Mouse (Mus musculus) hindbrain, embryonic 13.5 days (tissue): ENCODE data around the gene Gucy1b1. TPM values are rescaled to one million over a fixed set of nuclear protein-coding genes. Genes with fewer than 3 reads are reported as not detected.

Experiments
- microRNA-seq: library from miRNA; unstranded; fragments of <30 nt; microRNA quantifications from one replicate; pipeline ENCODE4, GENCODE M21; 2016
- polyA plus RNA-seq: library from polyadenylated mRNA; unstranded; fragments of >200 nt; fragmentation: Nextera tagmentation; extraction: Ambion mirVana; gene quantifications from 2 replicates; pipeline ENCODE4 v1.2.1, GENCODE M21; 2015

Gene Gucy1b1
- polyA plus RNA-seq, 1 experiment from 2014 or later = 34.8 TPM

Small RNA genes within 50 kb of the gene (microRNA-seq; reads per million reads assigned to microRNA genes)
- not detected for gene Mir7010

Other genes with a start within 250 kb of the Gucy1b1 start
- gene Ctso, start 142.1 kb downstream of the Gucy1b1 start, polyA plus RNA-seq = 9.8 and 10.6 TPM in 2 replicates
- 0.05 TPM in 1 of 2 replicates, not detected in the other for gene Tdo2, start 98.5 kb downstream of the Gucy1b1 start, polyA plus RNA-seq
- not detected in 2 replicates for gene Asic5, start 92.4 kb downstream of the Gucy1b1 start, polyA plus RNA-seq
- 13.4 and 15.3 TPM in 2 replicates for gene Gucy1a1, start 71.1 kb upstream of the Gucy1b1 start, polyA plus RNA-seq